In genomic region chr5:25420601-25421000, GRCm38 (mm10) we compare ENCODE assay signal across 10 mouse cellular contexts.
DNase-seq lines count a peak whose midpoint lies in the region; ATAC-seq lines count a peak whose summit lies in the region.
"Had no signal": no experiment of that assay in that cellular context is flagged by ENCODE, and none has a peak within 500 bp of the region (broad histone marks: within the 10 kb centered on the region; RNA-seq: fewer than 3 reads in every experiment).

No protein-coding gene starts in this region.

- no peak for ATAC-seq in liver, embryonic 12.5 days
- ATAC-seq in hematopoietic stem cell, adult 5-6 weeks (replicated peaks in 1 of 2; ENCODE audit: insufficient read depth in 1 of 2, low FRiP score in 2 of 2, low TSS enrichment in 1 of 2, low read depth in 1 of 2, poor library complexity in 2 of 2, severe bottlenecking in 2 of 2) = peak; percentile 56 to 82; a peak in 3 of 4 replicates

- no peaks in the 10 kb centered on the region for H3K9me3 ChIP-seq in liver, embryonic 12.5 days (replicated peaks)
- H3K9me3 ChIP-seq: stomach, embryonic 15.5 days had no signal

- no peak overlapping the region for H3K9ac ChIP-seq in liver, embryonic 12.5 days
- H3K9ac ChIP-seq: stomach, embryonic 15.5 days had no signal

- H3K4me2 ChIP-seq in liver, embryonic 12.5 days = no peak overlapping the region
- H3K4me2 ChIP-seq: stomach, embryonic 15.5 days had no signal

- DNase-seq in liver (peak; percentile 46), adipocyte (ENCODE audit: low spot score) (peak; percentile 81)
- peak; percentile 19 for DNase-seq in embryo, embryonic 11.5 days (ENCODE audit: low read depth, low spot score)
- peak; percentile 15 to 50 for DNase-seq in left cerebral cortex, adult 8-10 months (ENCODE audit: low spot score in 2 of 2)
- DNase-seq in naive thymus-derived CD4-positive, alpha-beta T cell, adult 2 months (ENCODE audit: low read depth) = peak; percentile 80
- DNase-seq in thymus, postnatal 0 days (ENCODE audit: low spot score) = peak; percentile 49

- H3K4me1 ChIP-seq in liver, embryonic 12.5 days = peaks cover 6% of the 10 kb centered on the region; the same call in 1 of the 2 replicates
- H3K4me1 ChIP-seq: stomach, embryonic 15.5 days had no signal

- WGBS in liver, embryonic 12.5 days (ENCODE audit: insufficient replicate concordance) = 38% methylated on average over 3 of the region's 3 CpGs

- H3K27ac ChIP-seq in liver, embryonic 12.5 days = no peak overlapping the region
- H3K27ac ChIP-seq: stomach, embryonic 15.5 days had no signal

- H3K4me3 ChIP-seq in liver, embryonic 12.5 days = no peak overlapping the region
- H3K4me3 ChIP-seq: erythroblast, embryonic 14.5 days; stomach, embryonic 15.5 days had no signal

- H3K27me3 ChIP-seq in liver, embryonic 12.5 days (replicated peaks) = no peaks in the 10 kb centered on the region
- H3K27me3 ChIP-seq: stomach, embryonic 15.5 days had no signal

- no peaks in the 10 kb centered on the region for H3K36me3 ChIP-seq in liver, embryonic 12.5 days
- H3K36me3 ChIP-seq: stomach, embryonic 15.5 days had no signal

Comparison
In these comparisons a context has a peak if more than half of its experiments do, and no peak if none do; other contexts are left out.
1. DNase-seq: peak in every context shown above with its lines; median percentile 81 in adipocyte; 80 in naive thymus-derived CD4-positive, alpha-beta T cell, adult 2 months; 49 in thymus, postnatal 0 days; 46 in liver; 32 in left cerebral cortex, adult 8-10 months; 19 in embryo, embryonic 11.5 days.